Mouse (Mus musculus): ENCODE results near the gene Prkcd.
"Not testable (repeated sequence)": the region's sequence is repeated elsewhere in the genome, so short reads cannot be mapped to it uniquely, and the experiment has no call there.

The Prkcd gene

GRCm38 (mm10) chr14:30606817-30607216, 19.2 kb downstream of the Prkcd start:
- DNase-seq (ENCODE audit: low spot score): no peak

DNA sequence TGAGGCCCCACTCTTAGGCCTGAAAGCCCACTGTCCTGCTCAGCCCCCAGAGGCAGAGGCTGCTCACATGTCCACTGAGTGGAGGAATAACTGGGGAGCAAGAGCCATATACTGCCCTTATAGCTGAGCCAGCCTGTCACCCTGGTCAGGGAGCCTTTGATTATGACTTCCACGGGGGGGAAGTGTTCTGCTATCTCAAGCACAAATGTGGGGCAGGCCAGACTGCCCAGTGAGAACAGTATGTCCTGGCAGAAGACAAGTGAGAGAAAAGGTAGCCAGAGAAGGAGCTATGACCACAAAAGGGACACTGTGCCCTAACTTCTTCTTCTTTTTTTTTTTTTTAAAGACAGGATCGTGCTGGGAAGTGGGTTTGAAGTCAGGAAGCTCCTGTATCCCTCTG, 28.9 kb downstream of the Prkcd start:
- DNase-seq (ENCODE audit: low spot score): no peak

DNA sequence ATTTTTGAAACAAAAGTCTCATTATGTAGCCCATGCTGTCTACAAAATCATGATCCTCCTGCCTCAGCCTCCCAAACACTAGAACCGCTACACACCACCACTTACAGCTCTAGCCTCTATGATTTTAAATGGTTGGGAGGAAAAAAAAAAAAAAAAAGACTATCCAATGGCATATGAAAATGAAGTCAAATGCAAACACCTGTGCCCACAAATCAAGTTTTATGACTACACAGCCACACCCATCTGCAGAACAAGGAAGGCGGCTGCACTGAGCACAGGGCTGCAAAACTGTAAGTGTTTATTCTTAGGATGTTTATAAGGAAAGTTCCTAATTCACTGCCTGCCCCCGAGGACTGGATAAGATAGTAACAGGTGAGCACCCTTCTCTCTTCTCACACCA, 29.6 kb downstream of the Prkcd start:
- no peak for DNase-seq (ENCODE audit: low spot score)

DNA sequence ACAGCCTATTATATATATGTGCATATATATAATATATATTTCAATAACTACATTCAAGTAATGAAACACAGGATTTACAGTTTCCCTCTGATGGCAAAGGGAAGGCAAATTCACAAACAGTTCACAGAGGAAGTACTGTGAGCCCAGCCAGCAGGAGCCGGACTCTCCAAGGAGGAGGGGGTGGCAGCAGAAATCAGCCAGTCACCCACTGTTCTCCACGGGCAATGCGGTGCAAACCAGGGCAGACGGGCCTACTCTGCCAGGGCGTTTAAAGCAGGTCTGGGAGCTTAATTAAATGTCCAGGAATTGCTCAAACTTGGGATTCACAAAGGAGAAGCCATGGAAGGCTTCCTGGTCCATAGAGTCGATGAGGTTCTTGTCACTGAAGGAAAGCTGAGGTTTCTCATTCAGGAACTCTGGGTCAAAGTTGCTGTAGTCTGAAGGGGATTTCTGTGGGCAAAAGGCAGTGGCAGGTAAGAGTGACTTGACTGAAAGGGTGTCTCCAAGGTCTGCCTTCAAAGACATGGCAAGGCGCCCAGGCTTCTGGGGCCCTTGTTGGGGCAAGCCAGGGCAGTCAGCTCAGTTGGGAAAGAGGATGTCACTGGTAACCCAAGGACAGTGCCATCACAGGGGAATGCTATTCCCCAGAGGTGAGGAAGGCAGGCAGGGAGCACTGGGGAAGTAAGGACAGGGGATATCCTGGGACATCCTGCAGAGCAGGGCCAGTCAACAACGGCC, 30.3 kb downstream of the Prkcd start:
- no peak for DNase-seq (ENCODE audit: low spot score)

GRCm38 (mm10) chr14:30594092-30594695, 31.8 kb downstream of the Prkcd start:
- DNase-seq (ENCODE audit: low spot score): no peak

DNA sequence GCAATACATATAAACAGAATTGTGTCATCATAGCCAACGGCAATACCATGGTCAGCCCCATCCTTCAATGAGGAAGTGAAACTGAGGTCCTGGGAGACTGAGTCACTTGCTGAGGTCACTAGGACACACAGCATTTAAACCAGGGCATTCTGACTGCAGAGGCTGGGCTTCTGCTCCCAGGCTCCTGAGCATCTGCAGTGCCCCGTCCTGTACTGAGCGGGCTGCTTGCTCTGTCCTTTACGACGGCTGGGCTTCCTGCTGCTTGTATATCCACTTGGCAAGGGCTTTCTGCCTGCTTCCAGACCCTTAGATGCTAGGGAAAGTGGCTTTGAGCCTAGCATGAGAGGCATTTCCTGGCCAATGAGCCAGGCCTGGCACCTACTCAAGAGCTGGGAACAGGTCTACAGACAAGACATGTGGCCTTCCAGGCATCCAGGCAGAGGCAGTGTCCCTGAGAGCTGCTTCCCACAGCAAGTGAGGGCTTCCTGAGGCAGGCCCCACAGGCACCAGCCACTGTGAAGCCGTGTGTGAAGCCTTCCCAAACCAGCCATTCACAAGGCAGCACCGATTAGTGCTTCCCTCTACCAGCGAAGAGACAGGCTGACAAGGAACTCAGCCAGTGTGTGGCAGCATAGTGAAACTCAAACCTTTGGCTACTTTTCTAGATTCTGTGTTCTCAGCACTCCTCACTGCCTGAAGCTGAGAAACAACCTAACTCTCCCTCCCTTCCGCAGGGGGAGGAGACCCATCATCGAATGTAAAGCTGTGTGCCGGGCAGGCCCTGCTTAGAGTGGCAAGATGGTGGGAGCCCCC, 32.5 kb downstream of the Prkcd start:
- DNase-seq (ENCODE audit: low spot score): no peak

- DNase-seq (ENCODE audit: low spot score): peak; percentile 58
Measured at GRCm38 (mm10) chr14:30591417-30591816, 34.6 kb downstream of the Prkcd start.

DNA sequence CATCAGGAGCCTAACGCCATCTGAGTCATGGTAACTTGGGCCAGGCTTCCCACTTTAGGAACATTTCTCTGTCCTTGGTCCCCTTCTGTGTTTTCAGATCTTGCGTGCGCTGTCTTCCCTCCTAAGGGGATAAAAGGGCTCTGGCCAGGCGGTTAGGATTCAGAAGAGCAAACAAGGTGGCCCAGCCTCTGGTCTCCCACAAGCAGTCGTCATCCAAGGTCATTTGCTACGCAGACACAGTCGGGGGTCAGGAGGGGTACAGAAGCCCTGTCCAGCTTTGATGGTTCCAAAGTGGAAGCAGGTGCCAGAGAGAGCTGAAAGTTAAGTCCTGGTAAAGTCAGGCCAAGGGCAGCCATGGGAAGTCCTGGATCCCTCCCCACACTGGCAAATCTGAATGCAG, 35.1 kb downstream of the Prkcd start:
- DNase-seq (ENCODE audit: low spot score): no peak

GRCm38 (mm10) chr14:30590041-30590645, 35.9 kb downstream of the Prkcd start:
- no peak for DNase-seq (ENCODE audit: low spot score)

DNA sequence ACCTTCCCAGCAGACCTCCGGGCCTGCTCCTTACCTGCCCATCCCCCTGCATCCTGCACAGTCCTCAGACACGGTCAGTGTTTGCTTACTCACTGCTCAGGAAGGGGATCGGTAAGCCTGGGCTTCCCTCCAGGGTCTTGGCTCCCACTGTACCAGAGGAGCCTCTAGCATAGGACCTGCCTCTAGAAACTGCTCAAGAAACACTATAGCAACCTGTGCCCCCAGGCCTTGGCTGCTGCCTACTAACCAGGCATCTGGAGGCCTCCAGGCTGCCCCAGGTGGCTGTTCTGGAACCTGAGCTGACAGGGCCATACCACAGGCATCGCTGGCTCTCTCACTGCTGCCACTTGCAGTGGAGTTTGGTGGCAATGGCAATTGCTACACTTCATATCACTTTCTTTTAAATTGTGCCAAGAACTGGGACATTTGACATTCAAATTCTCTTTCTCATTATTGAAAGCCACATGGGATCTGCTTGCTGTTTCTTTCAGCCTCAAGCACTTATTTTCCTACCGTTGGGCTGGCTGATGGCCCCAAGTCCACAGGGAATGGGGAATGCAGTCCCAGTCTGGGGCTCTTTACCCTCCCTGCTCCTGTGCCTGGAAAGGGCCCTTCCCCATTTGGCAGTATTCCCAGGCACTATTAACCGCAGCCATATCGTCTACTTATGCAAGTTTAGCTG, 39.1 kb downstream of the Prkcd start:
- DNase-seq (ENCODE audit: low spot score): no peak

- DNase-seq (ENCODE audit: low spot score): no peak
Measured at GRCm38 (mm10) chr14:30585323-30585722, 40.7 kb downstream of the Prkcd start.

DNA sequence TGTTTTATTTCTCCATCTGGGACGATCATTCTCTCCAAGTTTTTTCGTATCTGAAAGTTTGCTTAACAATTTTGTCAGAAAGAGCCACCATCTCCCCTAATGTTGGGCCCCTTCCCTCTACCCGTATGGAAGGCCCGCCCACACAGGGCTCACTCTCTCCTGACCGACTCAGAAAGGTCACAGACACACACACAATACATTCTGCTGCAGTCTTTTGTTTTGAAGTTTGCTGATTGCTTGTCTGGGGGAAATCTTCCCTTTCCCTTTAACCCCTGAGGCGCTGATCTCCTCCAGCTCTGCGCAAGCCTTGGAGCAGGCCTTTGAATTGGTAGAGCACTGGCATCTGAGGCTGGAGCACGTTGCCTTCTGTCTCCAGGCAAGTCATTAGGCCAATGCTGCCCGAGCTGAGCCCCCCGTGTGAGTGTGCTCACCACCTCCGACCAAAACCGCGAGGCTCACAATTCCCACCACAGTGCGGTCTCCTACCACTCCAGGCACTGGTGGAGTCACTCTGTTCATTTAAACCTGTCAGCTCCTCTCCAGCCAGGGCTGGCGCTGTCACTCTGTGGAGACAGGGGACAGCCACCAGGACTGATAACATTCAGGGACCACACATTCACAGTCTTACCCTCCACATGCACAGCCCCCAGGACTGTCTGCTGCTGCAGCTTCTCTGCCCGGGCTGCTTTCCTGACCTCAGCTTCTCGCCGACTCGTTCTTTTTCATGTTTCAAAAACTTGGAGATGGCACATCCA, 41.3 kb downstream of the Prkcd start:
- no peak for DNase-seq (ENCODE audit: low spot score)

DNA sequence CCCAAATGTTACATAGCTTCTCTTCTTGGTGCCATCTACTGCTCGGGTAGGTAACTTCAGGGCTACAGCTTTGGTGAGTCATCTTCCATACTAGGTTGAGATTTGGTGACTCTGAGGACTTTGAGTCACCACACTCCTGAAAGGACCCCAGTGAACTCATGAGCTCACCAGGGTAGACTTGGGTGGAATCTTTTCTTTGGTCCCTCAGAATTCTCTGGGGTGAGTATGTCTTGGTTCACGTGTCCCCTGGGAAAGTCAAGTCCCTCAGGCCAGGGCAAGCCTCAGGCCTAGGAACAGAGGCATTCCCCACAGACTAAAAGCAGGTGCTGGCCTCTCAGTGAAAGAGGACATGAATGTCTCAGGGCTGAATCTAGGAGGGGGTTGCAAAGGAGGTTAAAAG, 41.9 kb downstream of the Prkcd start:
- DNase-seq (ENCODE audit: low spot score): no peak

- no peak for DNase-seq (ENCODE audit: low spot score)
Measured at GRCm38 (mm10) chr14:30581238-30581637, 44.8 kb downstream of the Prkcd start.

GRCm38 (mm10) chr14:30579882-30580281, 46.1 kb downstream of the Prkcd start:
- no peak for DNase-seq (ENCODE audit: low spot score)

DNA sequence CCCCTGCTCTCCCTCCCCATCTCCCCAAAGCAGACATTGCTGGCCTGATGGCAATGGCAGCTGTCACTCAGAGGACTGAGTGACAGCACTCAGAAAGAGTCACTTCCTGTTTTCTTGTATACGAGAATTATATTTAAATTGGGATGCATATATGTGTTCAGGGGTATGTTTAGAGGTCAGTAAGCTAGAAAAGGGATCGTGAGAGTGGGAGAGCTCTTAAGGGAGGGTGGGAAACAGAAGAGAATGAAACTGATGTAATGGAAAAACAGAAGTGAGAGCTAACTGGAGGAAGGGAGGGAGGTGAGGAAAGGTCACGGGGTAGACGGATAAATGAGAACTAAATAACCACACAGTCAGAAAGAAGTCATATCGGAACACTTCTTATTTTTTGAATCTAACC, 46.8 kb downstream of the Prkcd start:
- DNase-seq (ENCODE audit: low spot score): no peak

DNA sequence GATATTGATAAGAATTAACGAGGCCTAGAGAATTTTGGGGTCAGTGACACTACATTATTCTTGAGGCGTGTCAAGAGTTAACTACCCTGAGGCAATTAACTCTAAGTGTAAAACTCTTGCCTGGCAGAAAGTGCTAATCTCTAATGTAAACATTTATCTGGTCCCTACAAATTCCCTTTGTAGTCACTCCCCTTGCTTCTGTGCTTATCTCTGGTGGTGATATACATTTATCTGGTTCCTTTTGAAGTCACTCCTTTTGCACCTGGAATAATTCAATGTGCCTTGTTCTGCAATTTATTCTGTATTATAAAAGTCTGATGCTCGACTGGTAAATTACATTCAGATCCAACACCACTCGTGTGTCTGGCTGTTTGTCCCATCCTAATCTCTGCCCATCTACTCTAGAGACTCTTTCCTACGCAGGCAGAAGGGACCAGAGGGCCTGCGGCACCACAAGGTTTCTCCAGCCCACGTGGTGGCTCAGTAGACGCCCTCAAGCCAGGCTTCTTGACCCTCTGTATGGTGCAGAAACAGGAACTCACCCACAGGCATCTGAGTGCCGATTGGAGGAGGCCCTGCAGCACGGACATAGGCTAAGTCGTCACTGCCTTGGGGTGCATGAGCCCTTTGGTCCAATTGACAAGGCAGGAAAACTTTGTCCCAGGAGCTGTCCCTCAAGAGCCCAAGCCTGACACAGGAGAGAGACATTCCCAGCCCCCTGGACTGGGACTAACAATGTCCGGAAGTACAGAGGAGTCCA, 48.5 kb downstream of the Prkcd start:
- DNase-seq (ENCODE audit: low spot score): not testable (repeated sequence)

- no peak for DNase-seq (ENCODE audit: low spot score)
Measured at GRCm38 (mm10) chr14:30576260-30576659, 49.8 kb downstream of the Prkcd start.

DNA sequence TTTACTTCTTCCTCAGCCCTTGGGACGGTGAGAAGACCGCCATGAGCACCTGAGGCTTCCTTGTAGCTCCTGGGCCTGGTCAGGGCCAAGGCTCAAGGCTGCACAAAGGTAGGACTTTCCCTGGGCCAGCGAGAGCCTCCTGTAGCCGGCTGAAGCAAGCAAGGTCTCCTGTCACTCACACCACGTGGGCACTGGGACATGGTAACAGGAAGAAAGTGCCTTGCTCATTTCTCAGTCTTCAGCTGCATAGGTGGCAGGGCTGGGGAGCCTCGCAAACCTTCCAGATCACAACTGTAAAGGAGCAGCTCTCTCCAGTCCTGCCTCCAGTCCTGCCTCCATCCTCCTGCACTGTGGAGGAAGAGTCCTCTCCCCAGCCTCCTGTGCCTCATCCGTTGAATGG, 50.2 kb downstream of the Prkcd start:
- no peak for DNase-seq (ENCODE audit: low spot score)

DNA sequence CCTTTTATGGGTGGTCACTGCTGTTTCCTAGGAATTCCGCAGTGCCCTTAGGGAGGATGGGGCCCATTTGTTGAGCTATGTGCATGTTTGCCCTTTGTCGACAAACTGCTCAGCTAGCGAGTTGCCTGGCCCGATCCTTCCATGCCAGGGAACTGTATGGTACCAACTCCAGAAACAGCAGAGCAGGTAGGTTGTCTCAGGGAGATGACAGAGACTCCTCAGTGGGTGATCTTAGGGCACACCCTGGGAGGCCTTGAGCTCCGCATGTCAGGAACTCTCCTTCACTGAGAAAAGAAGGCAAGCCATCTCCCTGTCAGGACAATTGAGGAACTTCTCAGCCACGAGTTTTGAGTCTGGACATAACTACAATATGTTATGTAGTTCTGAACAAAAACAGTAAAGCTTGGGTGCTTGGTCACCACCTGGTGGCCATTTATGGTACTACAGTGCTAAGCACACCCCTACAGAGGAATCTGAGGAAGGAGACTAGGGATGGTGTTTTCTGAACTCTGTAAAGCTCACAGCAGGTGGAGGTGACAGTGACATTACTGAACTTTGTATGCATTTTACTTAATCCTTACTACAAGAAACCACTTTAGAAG, 51.9 kb downstream of the Prkcd start:
- peak; percentile 79 for DNase-seq (ENCODE audit: low spot score)

Data from c-Kit-positive CD71-positive TER-119-positive erythroid progenitor cells, embryonic 14.5 days (primary cell).